Mouse (Mus musculus) megakaryocyte progenitor cell, adult 5-6 weeks (primary cell): ENCODE results near the gene Gm10663. TPM values are rescaled to one million over a fixed set of nuclear protein-coding genes. Genes with fewer than 3 reads are reported as not detected.

Source experiments
- ATAC-seq: replicated peaks from 2 replicates; pipeline ENCODE4 v1.8.0; 2016; ENCODE audit warnings: mild to moderate bottlenecking, moderate TSS enrichment, inconsistent platforms; ENCODE audit not compliant: poor library complexity
- total RNA-seq, 2 experiments: library from RNA; stranded (forward) in 1 of 2; stranded (reverse) in 1 of 2; fragments of 157-497, 149-512 nt in 1 of 2; fragments of 200-1000 nt in 1 of 2; gene quantifications; 2 replicates each; pipeline versions ENCODE4 v1.2.3 to v1.2.4; 2015 to 2017

Gene Gm10663
- total RNA-seq, 2 experiments from 2014 or later: not detected

GRCm38 (mm10) chr8:65085680-65086079 is 10.8 kb downstream of the Gm10663 start:
- ATAC-seq: no peak

GRCm38 (mm10) chr8:65087711-65088110 is 12.9 kb downstream of the Gm10663 start:
- no peak for ATAC-seq

- ATAC-seq: no peak
Observed at GRCm38 (mm10) chr8:65088120-65088519, 13.3 kb downstream of the Gm10663 start.

GRCm38 (mm10) chr8:65089781-65090180 is 14.9 kb downstream of the Gm10663 start:
- no peak for ATAC-seq

DNA sequence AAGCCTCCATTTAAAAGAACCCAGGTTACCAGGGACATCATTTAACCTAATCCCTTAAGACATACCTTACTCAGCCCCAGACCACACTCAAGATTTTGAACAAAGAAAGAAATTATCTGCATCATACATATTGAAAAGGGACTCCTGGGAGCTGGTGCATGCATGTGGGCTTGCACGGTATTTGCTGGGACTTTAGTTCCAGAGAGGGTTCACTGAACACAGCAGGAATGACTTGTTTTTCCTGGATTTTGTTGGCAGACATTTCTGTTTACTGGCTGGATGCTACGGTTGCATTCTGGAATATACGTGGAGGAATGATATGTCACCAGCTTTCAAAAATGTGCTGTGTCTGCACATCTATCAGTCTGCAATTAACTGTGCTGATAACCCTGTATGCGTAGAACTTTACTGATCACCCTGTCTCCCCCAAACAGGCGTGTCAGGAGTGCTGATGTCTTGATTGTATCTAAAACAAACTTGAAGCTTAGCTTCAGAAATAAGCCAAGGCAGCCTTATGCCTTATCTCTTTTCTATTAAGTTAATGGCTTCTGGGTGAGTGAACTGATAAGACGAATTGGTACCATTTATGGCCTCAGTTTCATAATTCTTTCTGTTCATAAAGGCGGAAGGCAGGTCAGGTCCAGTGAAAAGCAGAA is 23.1 kb downstream of the Gm10663 start:
- no peak for ATAC-seq

- no peak for ATAC-seq
Observed at GRCm38 (mm10) chr8:65099735-65100134, 24.9 kb downstream of the Gm10663 start.

- no peak for ATAC-seq
Observed at GRCm38 (mm10) chr8:65103632-65104031, 28.8 kb downstream of the Gm10663 start.

DNA sequence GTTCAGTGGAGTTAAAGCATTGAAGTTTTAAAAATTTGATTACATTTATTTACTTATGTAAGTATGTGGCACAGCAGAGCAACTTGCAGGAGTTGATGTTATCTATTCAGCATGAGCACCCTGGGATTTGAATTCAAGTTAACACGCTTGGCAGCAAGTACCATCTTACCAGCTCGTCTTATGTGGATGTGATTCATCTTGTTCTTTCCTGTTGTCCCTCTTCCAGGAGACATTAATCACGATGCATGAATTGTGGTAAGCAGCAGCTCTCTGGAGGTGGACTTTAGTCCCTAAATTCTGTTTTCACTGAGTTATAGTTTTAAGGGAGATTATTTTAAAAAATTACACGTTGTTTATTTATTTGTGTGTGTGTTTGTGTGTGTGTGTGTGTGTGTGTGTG is 29.2 kb downstream of the Gm10663 start:
- no peak for ATAC-seq

DNA sequence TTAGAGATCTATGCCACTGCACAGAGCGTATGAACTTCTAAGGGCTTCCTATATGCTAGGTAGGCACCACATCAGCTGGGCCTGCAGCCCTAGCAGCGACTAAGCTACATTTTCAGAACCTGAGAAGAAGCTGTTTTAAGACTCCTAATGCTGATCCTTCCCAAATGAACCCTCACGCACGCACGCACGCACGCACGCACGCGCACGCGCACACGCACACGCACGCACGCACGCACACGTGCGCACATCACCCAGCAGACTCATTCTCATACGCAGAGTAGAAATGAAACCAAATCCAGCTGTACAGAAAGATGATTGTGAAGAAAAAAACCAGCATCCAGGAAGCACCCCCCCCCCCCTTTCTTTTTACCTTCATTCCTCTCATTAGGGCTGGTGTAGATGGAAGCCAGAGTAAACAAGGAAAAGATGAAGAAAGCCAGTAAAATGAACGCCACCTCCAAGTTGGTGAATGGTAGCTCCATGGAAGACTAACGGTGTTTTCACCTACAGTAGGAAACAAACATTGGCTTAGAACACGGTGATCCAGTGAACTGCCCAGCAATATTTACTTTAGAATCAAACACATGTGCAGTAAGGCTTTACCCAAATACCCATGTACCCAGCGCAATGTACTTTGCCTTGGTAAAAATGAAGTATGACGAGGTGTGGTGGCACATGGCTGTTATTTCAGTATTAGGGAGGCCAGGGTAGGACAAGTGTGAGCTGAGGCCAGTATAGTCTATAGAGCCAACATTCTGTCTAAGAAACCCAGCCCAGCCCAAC is 33.3 kb downstream of the Gm10663 start:
- ATAC-seq: no peak

- no peak for ATAC-seq
Observed at GRCm38 (mm10) chr8:65108936-65109335, 34.1 kb downstream of the Gm10663 start.

DNA sequence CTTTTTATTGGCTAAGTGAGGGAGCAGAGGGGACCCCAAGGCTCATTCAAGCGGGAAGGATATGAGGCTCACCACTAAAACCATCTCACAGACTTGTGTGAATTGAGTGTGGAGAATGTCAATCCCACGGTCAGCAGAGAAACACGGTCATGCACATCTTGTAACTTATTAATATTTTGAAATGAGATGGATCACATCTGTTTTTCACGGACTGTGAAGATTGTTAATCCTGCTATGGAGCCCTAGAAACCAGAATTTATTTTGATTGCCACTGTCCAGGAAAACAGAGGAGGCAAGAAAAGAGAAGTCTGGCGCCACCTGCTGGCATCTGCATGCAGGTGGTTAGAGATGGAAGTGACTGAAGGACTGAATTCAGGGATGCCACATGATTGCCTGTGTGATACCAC is 35.5 kb downstream of the Gm10663 start:
- peak; percentile 95 for ATAC-seq

DNA sequence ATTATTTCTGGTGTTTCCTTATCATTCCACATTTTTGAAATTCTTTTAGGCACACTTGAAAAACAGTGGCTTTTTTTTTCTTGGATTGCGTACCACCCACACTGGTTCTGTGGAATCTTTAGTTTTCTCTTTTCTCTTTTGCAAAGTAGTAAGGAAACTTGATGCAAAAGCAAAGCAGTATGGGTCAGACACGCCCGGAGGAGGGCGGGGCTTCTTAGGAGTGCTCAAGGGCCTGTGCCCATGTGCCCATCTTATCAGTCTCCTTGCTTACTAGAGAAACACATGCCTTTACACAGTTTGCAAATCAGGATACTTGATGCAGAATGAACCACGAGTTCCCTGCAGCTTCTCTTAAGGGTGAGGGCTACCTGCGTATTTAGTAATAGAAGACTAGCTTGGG is 37.3 kb downstream of the Gm10663 start:
- ATAC-seq: no peak

GRCm38 (mm10) chr8:65126014-65126413 is 51.2 kb downstream of the Gm10663 start:
- no peak for ATAC-seq

GRCm38 (mm10) chr8:65126454-65126853 is 51.6 kb downstream of the Gm10663 start:
- ATAC-seq: no peak

Other genes starting within 250 kb of the Gm10663 start
- 10.3 and 13.7 TPM in 2 replicates for gene Klhl2, start 225.0 kb upstream of the Gm10663 start, total RNA-seq (2015)
- 13.5 and 13.9 TPM in 2 replicates for gene Klhl2, start 225.0 kb upstream of the Gm10663 start, total RNA-seq (2017)
- 30.9 and 32.4 TPM in 2 replicates for gene Tmem192, start 127.8 kb upstream of the Gm10663 start, total RNA-seq (2015)
- 17.6 and 20.7 TPM in 2 replicates for gene Tmem192, start 127.8 kb upstream of the Gm10663 start, total RNA-seq (2017)
- not detected in 2 replicates for gene Trim75, start 87.2 kb upstream of the Gm10663 start, total RNA-seq (2015)
- gene Trim75, start 87.2 kb upstream of the Gm10663 start, total RNA-seq (2017): not detected in 2 replicates
- gene Trim61, start 56.5 kb upstream of the Gm10663 start, total RNA-seq (2015): not detected in 2 replicates
- gene Trim61, start 56.5 kb upstream of the Gm10663 start, total RNA-seq (2017): not detected in 2 replicates
- not detected in 2 replicates for gene Trim60, start 56.4 kb upstream of the Gm10663 start, total RNA-seq (2015)
- gene Trim60, start 56.4 kb upstream of the Gm10663 start, total RNA-seq (2017): not detected in 2 replicates
- not detected in 2 replicates for gene Apela, start 37.7 kb upstream of the Gm10663 start, total RNA-seq (2015)
- gene Apela, start 37.7 kb upstream of the Gm10663 start, total RNA-seq (2017): not detected in 2 replicates
- gene BC030870, start 54.5 kb downstream of the Gm10663 start, total RNA-seq (2015): not detected in 2 replicates
- not detected in 2 replicates for gene BC030870, start 54.5 kb downstream of the Gm10663 start, total RNA-seq (2017)